Mouse (Mus musculus): ENCODE data around the gene Smyd4. TPM values are rescaled to one million over a fixed set of nuclear protein-coding genes. Genes with fewer than 3 reads are reported as not detected.

Gene Smyd4
- total and polyA plus RNA-seq, 3 experiments = 3.2 to 6.4 (median 5.7) TPM

DNA sequence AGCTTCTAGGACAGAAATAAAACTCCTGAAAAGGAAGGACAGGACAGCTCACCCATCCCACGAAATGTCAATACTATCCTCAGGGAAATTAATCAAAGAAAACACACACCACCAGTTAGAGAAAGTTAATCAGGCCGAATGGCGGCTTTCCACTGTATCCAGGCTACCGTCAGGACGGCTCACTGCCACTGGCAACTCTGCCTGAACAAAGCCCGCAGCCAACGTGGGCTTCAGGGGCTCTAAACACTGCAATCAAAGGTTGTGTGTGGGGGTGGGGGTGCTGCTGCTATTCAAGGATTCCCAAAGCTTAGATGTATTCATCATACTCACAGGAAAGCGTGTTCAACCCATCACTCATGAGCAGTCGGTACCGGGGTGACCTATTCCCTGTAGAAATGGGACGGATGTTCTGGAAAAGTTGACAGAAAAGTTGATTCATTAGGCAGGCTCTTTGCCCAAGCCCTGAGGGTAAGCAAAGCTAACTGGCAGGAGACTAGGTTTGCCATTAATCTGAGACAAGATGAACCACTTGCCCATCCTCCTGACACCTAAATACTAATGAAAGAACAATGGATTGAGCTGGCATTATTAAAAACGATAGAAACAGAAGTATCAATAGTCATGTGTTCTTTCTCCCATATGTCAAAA, 7.4 kb upstream of the Smyd4 start:
- WGBS = 79% methylated on average over 12 of the region's 12 CpGs
- DNase-seq = no peak
- H3K79me2 ChIP-seq (replicated peaks; ENCODE audit: control insufficient read depth, insufficient read depth, low read length) = no peaks in the 10 kb centered on the region; the same call in 1 of the 2 replicates
- H3K27ac ChIP-seq = no peak overlapping the region; the same call in 1 of the 2 replicates
- no peak for TF ChIP-seq CTCF (IDR thresholded peaks at IDR 0.05)
- no peak for TF ChIP-seq EP300 (IDR thresholded peaks at IDR 0.05; ENCODE audit: insufficient read depth, low read depth, low read length)
- TF ChIP-seq POLR2A (IDR thresholded peaks at IDR 0.05; ENCODE audit: insufficient read depth, low read depth, low read length) = no peak
- H3K9ac ChIP-seq (ENCODE audit: low read depth, low read length) = no peak overlapping the region
- peaks cover 4% of the 10 kb centered on the region for H3K4me1 ChIP-seq (ENCODE audit: control insufficient read depth, insufficient read depth, low read length)
- H3K36me3 ChIP-seq (ENCODE audit: control insufficient read depth, insufficient read depth, low read length) = no peaks in the 10 kb centered on the region
- no peak overlapping the region for H3K4me3 ChIP-seq
- intact Hi-C loops (cut with DNase I) = no loop called here
- H3K27me3 ChIP-seq (ENCODE audit: control insufficient read depth, insufficient read depth, low read length) = no peaks in the 10 kb centered on the region

DNA sequence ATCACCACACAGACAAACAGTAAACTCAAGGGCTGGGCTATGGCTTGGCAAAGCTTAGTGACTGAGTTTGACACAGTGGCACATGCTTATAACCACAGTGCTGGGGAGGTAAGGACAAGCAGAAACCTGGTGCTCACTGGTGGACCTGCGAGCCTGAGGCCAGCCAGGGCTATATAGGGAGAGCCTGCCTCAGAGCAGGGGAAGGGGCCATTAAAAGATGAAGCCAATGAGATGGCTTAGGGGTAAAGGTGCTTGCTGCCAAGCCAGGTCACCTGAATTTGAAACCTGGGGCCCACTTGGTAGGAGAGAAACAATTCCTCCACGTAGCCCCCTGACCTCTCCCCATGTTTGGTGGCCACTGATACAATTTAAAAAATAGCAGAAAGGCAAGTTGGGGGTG, 5.1 kb upstream of the Smyd4 start:
- no peak overlapping the region for H3K27ac ChIP-seq
- H3K36me3 ChIP-seq (ENCODE audit: control insufficient read depth, insufficient read depth, low read length) = no peaks in the 10 kb centered on the region
- peaks cover 2% of the 10 kb centered on the region for H3K4me1 ChIP-seq (ENCODE audit: control insufficient read depth, insufficient read depth, low read length)
- intact Hi-C loops (cut with DNase I) = no loop called here
- 96% methylated on average over 2 of the region's 2 CpGs for WGBS
- no peaks in the 10 kb centered on the region; the same call in 1 of the 2 replicates for H3K79me2 ChIP-seq (replicated peaks; ENCODE audit: control insufficient read depth, insufficient read depth, low read length)
- no peaks in the 10 kb centered on the region for H3K27me3 ChIP-seq (ENCODE audit: control insufficient read depth, insufficient read depth, low read length)
- H3K9ac ChIP-seq (ENCODE audit: low read depth, low read length) = no peak overlapping the region
- H3K4me3 ChIP-seq = no peak overlapping the region
- TF ChIP-seq EP300 (IDR thresholded peaks at IDR 0.05; ENCODE audit: insufficient read depth, low read depth, low read length) = no peak
- TF ChIP-seq CTCF (IDR thresholded peaks at IDR 0.05) = no peak
- TF ChIP-seq POLR2A (IDR thresholded peaks at IDR 0.05; ENCODE audit: insufficient read depth, low read depth, low read length) = no peak
- no peak for DNase-seq

DNA sequence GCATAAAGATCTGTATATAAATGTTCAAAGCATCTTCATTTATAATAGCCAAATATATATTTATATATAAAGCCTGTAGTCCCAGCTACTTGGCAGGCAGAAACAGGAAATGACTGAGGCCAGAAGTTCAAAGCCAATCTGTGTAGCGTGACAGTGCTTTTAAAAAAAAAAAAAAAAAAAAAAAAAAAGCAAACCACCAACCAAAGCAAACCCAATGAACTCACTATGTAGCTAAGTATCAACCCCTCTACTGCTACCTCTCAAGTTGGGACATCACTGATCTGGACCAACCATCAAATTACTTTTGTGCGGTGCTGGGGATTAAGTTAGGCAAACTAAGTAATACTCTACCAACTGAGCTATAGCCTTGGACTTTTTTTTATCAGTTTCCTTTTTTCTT, 4.1 kb upstream of the Smyd4 start:
- no peak for DNase-seq
- no peak overlapping the region for H3K27ac ChIP-seq
- intact Hi-C loops (cut with DNase I) = no loop called here
- TF ChIP-seq CTCF (IDR thresholded peaks at IDR 0.05) (no peak), POLR2A (IDR thresholded peaks at IDR 0.05; ENCODE audit: insufficient read depth, low read depth, low read length) (no peak), EP300 (IDR thresholded peaks at IDR 0.05; ENCODE audit: insufficient read depth, low read depth, low read length) (no peak)
- peaks cover 2% of the 10 kb centered on the region for H3K4me1 ChIP-seq (ENCODE audit: control insufficient read depth, insufficient read depth, low read length)
- H3K27me3 ChIP-seq (ENCODE audit: control insufficient read depth, insufficient read depth, low read length) = no peaks in the 10 kb centered on the region
- H3K79me2 ChIP-seq (replicated peaks; ENCODE audit: control insufficient read depth, insufficient read depth, low read length) = no peaks in the 10 kb centered on the region; the same call in 1 of the 2 replicates
- 63% methylated on average over 2 of the region's 2 CpGs for WGBS
- no peaks in the 10 kb centered on the region for H3K36me3 ChIP-seq (ENCODE audit: control insufficient read depth, insufficient read depth, low read length)
- no peak overlapping the region for H3K4me3 ChIP-seq
- no peak overlapping the region for H3K9ac ChIP-seq (ENCODE audit: low read depth, low read length)

DNA sequence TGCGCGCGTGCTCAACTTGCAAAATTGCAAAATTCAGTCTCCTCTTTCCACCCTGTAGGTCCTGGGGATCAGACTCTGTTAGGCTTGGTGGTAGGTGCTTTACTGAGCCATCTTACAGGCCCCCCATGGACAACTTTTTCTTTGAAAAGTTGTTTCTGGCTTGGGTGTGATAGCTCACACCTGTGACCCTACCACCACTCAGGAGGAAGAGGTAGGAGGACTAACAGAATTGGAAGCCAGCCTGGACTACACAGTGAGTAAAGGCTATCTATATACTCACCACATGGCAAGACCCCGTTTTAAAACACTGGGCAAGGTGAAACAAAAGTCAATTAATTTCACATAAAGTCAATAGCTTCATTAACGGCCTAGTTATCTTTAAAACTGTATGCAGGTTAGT, 3.5 kb upstream of the Smyd4 start:
- H3K27me3 ChIP-seq (ENCODE audit: control insufficient read depth, insufficient read depth, low read length) = no peaks in the 10 kb centered on the region
- intact Hi-C loops (cut with DNase I) = no loop called here
- no peaks in the 10 kb centered on the region; the same call in 1 of the 2 replicates for H3K79me2 ChIP-seq (replicated peaks; ENCODE audit: control insufficient read depth, insufficient read depth, low read length)
- DNase-seq = no peak
- no peak overlapping the region for H3K27ac ChIP-seq
- WGBS = 92% methylated on average over 5 of the region's 5 CpGs
- no peak overlapping the region for H3K9ac ChIP-seq (ENCODE audit: low read depth, low read length)
- H3K4me1 ChIP-seq (ENCODE audit: control insufficient read depth, insufficient read depth, low read length) = peaks cover 2% of the 10 kb centered on the region
- no peak overlapping the region for H3K4me3 ChIP-seq
- no peaks in the 10 kb centered on the region for H3K36me3 ChIP-seq (ENCODE audit: control insufficient read depth, insufficient read depth, low read length)
- TF ChIP-seq EP300 (IDR thresholded peaks at IDR 0.05; ENCODE audit: insufficient read depth, low read depth, low read length) (no peak), POLR2A (IDR thresholded peaks at IDR 0.05; ENCODE audit: insufficient read depth, low read depth, low read length) (no peak), CTCF (IDR thresholded peaks at IDR 0.05) (no peak)

DNA sequence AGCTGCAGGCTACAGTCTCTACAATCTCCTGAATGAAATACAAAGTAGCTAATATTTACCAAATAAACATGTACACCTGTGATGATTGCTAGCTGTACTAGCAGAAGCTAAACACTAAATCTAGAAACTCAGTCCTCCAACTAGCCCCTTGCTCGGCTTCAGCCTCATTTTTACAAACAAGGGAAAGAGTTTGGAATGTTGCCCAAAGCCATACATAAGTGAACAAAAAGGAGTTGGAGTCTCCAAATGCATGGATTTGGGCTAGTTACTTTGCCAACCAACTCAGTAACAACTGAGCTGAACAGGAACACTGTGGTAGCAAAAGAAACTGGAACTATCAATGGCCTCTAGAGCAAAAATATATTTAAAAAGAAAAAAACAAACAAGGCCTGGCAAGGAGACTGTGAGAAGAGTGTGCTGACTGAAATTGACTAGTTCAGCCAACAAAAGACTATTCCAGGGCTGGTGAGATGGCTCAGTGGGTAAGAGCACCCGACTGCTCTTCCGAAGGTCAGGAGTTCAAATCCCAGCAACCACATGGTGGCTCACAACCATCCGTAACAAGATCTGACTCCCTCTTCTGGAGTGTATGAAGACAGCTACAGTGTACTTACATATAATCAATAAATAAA, 1.6 kb upstream of the Smyd4 start:
- H3K79me2 ChIP-seq (replicated peaks; ENCODE audit: control insufficient read depth, insufficient read depth, low read length) = no peaks in the 10 kb centered on the region; the same call in none of the 2 replicates
- peaks cover 2% of the 10 kb centered on the region for H3K4me1 ChIP-seq (ENCODE audit: control insufficient read depth, insufficient read depth, low read length)
- DNase-seq = no peak
- H3K27ac ChIP-seq = no peak overlapping the region
- TF ChIP-seq CTCF (IDR thresholded peaks at IDR 0.05) (no peak), POLR2A (IDR thresholded peaks at IDR 0.05; ENCODE audit: insufficient read depth, low read depth, low read length) (no peak), EP300 (IDR thresholded peaks at IDR 0.05; ENCODE audit: insufficient read depth, low read depth, low read length) (no peak)
- no peaks in the 10 kb centered on the region for H3K27me3 ChIP-seq (ENCODE audit: control insufficient read depth, insufficient read depth, low read length)
- H3K9ac ChIP-seq (ENCODE audit: low read depth, low read length) = no peak overlapping the region
- intact Hi-C loops (cut with DNase I) = no loop called here
- no peaks in the 10 kb centered on the region for H3K36me3 ChIP-seq (ENCODE audit: control insufficient read depth, insufficient read depth, low read length)
- no peak overlapping the region for H3K4me3 ChIP-seq
- 66% methylated on average over 4 of the region's 4 CpGs for WGBS

DNA sequence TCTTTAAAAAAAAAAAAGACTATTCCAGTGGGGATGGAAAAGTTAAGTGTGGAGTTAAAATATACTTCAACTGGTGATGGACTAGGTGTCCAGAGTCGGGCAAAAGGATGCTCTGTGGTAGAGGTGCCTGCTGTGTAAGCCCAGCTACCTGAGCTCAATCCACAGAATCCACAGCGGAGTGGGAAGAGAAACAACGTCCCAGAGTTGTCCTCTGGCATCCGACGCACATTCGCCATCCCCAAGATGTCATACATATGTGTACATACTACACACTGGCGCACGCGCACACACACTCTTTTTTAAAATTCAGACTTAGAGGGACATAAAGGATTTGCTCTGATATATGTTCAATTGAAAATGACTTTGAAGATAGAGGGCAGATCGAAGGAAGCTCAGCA, 1.0 kb upstream of the Smyd4 start:
- Histone ChIP-seq H3K9ac (ENCODE audit: low read depth, low read length) (no peak overlapping the region), H3K4me3 (peak overlapping the region; percentile 90; the same call in 1 of the 2 replicates), H3K27ac (no peak overlapping the region; the same call in 1 of the 2 replicates), H3K36me3 (ENCODE audit: control insufficient read depth, insufficient read depth, low read length) (no peaks in the 10 kb centered on the region), H3K27me3 (ENCODE audit: control insufficient read depth, insufficient read depth, low read length) (no peaks in the 10 kb centered on the region), H3K4me1 (ENCODE audit: control insufficient read depth, insufficient read depth, low read length) (peaks cover 2% of the 10 kb centered on the region), H3K79me2 (replicated peaks; ENCODE audit: control insufficient read depth, insufficient read depth, low read length) (no peaks in the 10 kb centered on the region; the same call in none of the 2 replicates)
- WGBS = 36% methylated on average over 10 of the region's 10 CpGs
- intact Hi-C loops (cut with DNase I) = no loop called here
- DNase-seq = no peak
- TF ChIP-seq POLR2A (IDR thresholded peaks at IDR 0.05; ENCODE audit: insufficient read depth, low read depth, low read length) = no peak
- no peak for TF ChIP-seq CTCF (IDR thresholded peaks at IDR 0.05)
- no peak for TF ChIP-seq EP300 (IDR thresholded peaks at IDR 0.05; ENCODE audit: insufficient read depth, low read depth, low read length)
